Mouse (Mus musculus): ENCODE results near the gene Amigo2.

GRCm38 (mm10) chr15:97258483-97259230 is 11.6 kb upstream of the Amigo2 start:
- no peak for TF ChIP-seq CTCF (conservative IDR thresholded peaks at IDR 0.05; ENCODE audit: low read length)
- no peak for TF ChIP-seq POU5F1 (IDR thresholded peaks at IDR 0.05; ENCODE audit: borderline replicate concordance, low read length)
- TF ChIP-seq NANOG (IDR thresholded peaks at IDR 0.05; ENCODE audit: borderline replicate concordance, low read length) = no peak

Measured in E14TG2a.4 (cell line).